Mouse (Mus musculus): Measurements from ENCODE around the gene Zyg11b.

Gene Zyg11b

GRCm38 (mm10) chr4:108300670-108301373 lies at the start of gene Zyg11b:
Gene Zyg11b, minus strand, starts transcription at chr4:108301096.
- peak; percentile 59 to 75 for DNase-seq (ENCODE audit: low spot score in 2 of 2)

DNA sequence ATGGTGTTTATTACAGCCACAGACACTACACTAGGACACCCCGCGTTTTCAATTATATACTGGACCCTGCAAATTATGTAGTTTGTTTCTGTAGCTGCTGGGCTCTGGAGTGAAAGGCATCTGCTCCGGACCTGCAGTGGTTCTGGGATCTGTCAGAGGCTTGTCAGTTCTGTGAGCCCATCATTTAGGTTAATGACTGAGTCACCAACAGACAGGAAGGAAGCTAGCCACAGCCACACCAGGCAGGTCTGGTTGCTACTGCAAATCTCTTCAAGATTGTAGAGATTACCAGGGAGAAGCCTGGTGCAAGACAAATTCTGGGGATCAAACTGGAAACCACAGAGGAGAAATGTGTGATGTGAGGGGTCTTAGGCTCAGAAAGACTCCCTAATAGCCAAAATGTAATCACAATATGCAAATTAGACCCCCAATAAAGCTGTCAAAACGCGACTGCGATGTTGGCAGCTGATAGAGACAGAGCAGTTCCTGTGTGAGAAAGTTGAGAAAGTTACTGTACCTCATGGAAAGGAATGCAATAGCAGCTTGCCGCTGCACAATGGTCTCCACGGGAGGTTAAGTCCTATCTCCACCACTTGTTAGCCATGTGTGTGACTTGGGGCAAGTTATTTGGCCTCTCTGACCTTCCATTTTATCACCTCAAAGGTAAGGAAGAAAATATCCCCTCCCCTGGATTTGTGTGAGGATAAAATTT lies 49.1 kb upstream of the Zyg11b start:
- no peak for DNase-seq (ENCODE audit: low spot score in 2 of 2)

DNA sequence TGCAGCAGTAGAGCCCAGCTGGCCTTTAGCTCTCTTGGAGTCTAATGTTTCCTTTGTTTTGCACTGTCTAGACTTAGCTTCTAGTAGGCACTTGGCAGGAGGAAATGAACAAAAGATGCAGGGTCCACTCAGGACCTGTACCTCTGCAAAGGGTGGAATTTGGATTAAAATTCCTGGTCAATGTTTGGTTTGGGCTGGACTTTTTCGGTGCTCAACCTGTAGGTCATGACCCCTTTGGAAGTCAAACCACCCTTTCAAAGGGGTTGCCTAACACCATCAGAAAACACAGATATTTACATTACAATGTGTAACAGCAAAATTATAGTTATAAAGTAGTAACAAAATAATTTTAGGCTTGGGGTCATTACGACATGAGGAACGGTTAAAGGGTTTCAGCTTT lies 48.2 kb upstream of the Zyg11b start:
- DNase-seq (ENCODE audit: low spot score in 2 of 2): no peak

DNA sequence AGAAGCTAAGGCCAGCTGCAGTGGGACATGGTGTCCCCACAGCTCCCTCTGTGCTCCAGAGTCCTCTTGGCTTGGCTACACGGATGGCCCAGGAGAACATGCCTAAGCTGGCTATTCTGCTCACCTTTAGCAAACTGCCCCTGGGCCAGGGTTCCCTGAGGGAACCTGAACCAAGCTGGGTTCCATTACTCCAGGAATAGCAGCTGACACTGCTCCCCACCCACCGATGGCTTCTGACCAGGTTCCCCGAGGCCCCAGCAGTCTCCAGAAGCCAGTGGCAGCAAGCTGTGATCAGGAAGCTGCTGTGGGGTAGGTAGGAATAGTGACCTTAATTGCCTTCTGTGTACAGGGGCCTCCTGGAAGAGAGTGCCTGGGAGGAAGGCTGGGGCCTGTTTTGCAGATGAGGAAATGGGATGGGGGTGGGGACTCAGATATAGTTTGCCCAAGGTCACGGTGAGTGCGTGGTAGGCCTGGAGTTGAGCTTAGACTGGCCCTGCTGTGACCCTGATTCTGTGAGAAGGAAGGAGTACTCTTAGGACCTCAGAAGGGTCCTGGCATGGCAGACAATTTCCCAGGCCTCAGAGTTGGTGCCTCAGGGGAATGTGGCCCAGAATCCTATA lies 47.5 kb upstream of the Zyg11b start:
- DNase-seq (ENCODE audit: low spot score in 2 of 2): no peak

DNA sequence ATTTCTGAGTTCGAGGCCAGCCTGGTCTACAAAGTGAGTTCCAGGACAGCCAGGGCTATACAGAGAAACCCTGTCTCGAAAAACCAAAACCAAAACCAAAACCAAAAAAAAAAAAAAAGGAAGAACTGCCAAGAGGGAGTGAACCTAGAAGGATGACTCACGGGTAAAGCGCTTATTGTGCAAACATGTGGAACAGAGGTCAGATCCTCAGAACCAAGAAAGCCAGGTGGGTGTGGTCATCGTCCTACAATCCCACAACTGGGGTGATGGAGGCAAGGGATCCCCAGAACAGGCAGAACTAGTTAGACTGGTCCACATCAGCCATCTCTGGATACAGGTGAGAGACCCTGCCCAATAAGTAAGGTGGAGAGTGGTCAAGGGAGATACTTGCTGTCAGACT lies 46.2 kb upstream of the Zyg11b start:
- DNase-seq (ENCODE audit: low spot score in 2 of 2): no peak

DNA sequence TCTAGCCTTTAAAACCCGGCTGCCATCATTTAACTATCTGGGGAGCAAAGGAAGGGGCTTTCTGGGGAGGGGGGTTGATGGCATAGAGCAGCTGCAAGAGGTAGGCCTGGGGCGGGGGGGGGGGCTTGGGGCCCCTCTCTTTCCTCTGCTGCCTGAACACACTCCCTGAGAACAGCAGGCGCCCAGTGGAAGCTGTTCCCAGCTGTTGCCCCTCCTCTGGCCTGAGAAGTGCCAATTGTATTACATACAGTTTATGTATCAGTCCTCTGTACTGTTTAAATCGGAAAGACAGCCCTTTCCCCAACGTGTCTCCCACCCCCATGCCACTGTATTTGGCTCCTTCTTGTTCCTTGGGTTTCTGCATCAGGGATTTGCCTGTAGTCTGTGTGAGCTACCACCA lies 44.9 kb upstream of the Zyg11b start:
- no peak for DNase-seq (ENCODE audit: low spot score in 2 of 2)

DNA sequence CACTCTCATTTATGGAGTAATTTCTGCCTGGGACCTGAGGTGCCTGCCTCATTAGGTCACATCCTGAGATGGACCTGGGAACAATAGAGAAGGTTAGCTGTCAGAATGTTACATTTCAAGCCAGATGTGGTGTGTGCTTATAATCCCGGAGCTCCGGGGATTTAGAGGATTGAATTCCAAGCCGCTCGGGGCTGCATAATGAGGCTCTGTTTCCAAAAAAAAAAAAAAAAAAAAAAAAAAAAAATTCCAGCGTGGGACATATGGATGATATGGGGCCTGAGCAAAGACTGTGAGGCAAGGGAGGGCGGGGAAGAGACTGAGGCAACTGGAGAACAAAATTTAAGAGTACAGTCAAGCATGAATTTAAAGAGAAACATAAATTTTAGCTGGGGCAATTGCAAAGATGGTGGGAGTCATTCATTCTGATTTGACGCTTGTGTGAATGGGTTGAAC lies 43.8 kb upstream of the Zyg11b start:
- DNase-seq (ENCODE audit: low spot score in 2 of 2): no peak

DNA sequence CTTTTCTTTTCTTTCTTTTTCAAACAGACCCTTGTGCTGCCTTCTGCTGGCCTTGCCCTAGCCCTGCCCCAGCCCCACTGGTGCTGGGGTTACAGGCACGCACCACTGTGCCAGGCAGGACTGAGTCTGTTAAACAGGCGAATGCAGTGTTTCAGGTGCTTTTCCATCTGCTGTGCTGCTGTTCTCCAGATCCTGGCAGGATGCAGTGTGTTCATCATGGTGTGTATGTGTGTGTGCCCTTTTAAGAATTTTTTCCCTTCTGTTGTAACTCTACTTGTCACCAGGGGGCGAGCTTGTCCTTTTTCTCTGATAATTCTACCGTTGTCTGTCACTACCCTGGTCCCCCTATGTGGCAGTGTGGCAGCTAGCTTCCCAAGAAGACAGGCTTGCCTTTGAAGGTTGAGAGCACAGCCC lies 38.4 kb upstream of the Zyg11b start:
- DNase-seq (ENCODE audit: low spot score in 2 of 2): peak in 1 of 2 experiments; percentile 73

GRCm38 (mm10) chr4:108338811-108339210 lies 37.9 kb upstream of the Zyg11b start:
- peak in 1 of 2 experiments; percentile 71 for DNase-seq (ENCODE audit: low spot score in 2 of 2)

DNA sequence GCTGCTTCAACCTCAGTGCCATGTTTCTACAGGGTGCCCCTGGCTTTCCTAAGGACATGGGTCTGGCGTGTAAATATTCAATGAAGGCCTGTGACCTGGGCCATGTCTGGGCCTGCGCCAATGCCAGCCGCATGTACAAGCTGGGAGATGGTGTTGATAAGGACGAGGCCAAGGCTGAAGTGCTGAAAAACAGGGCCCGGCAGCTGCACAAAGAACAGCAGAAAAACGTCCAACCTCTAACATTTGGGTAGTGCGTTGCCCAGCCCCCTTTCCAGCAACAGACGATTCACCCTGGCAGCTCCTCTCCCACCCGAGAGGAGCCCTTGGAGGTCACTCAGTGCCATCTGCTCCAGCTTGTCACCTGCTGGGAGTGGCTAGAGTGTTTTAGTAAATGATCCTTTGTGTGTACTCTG lies 37.4 kb upstream of the Zyg11b start:
- DNase-seq (ENCODE audit: low spot score in 2 of 2): peak in 1 of 2 experiments; percentile 22

- no peak for DNase-seq (ENCODE audit: low spot score in 2 of 2)
Measured at GRCm38 (mm10) chr4:108337817-108338216, 36.9 kb upstream of the Zyg11b start.

GRCm38 (mm10) chr4:108336765-108337164 lies 35.9 kb upstream of the Zyg11b start:
- no peak for DNase-seq (ENCODE audit: low spot score in 2 of 2)

DNA sequence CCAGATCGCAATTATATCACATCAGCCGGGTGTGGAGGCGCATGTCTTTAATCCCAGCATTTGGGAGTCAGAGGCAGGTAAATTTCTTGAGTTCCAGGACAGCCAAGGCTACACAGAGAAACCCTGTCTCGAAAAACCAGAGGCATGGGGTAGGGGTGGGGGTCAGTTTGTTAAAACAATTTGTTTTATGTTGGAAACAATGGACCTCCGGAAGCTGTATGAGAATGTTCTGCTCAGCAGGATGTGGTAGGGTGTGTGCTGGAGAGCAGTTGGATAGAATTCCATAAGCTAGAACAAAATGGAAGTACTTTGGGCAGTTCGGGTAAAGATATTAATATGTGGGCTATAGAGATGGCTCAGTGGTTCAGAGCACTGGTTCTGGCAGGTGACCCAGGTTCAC lies 34.5 kb upstream of the Zyg11b start:
- no peak for DNase-seq (ENCODE audit: low spot score in 2 of 2)

DNA sequence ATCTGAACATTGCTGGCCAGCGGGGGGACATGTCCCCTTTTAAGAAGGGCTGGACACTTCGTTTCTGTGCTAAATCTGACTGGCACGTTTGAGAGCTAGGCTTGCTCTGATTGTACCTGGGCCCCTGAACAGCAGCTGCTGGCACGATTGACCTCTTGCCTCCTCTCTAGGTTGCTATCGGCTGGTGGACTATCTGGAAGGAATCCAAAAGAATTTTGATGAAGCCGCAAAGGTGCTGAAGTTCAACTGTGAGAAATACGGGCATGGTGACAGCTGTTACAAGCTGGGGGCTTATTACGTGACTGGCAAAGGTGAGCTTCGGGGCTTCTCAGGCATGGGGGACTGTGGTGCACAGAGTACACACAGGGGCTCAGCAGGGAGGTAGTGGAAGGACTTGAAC lies 31.1 kb upstream of the Zyg11b start:
- DNase-seq (ENCODE audit: low spot score in 2 of 2): no peak

GRCm38 (mm10) chr4:108329840-108330239 lies 28.9 kb upstream of the Zyg11b start:
- no peak for DNase-seq (ENCODE audit: low spot score in 2 of 2)

GRCm38 (mm10) chr4:108327730-108328484 lies 27.0 kb upstream of the Zyg11b start, which contains the start of gene Coa7:
Gene Coa7, plus strand, starts transcription at chr4:108328140.
- DNase-seq (ENCODE audit: low spot score in 2 of 2): peak; percentile 91 to 97

GRCm38 (mm10) chr4:108327071-108327579 lies 26.2 kb upstream of the Zyg11b start:
- DNase-seq (ENCODE audit: low spot score in 2 of 2): peak in 1 of 2 experiments; percentile 49

- DNase-seq (ENCODE audit: low spot score in 2 of 2): no peak
Measured at GRCm38 (mm10) chr4:108323588-108323987, 22.7 kb upstream of the Zyg11b start.

GRCm38 (mm10) chr4:108320627-108321380 lies 19.9 kb upstream of the Zyg11b start:
- no peak for DNase-seq (ENCODE audit: low spot score in 2 of 2)

GRCm38 (mm10) chr4:108319747-108320146 lies 18.9 kb upstream of the Zyg11b start:
- no peak for DNase-seq (ENCODE audit: low spot score in 2 of 2)

Measured in left cerebral cortex, adult 9 months (tissue).